Mouse (Mus musculus) heart, embryonic 15.5 days (tissue): ENCODE measurements around the gene Apela. TPM values are rescaled to one million over a fixed set of nuclear protein-coding genes. Genes with fewer than 3 reads are reported as not detected.

Experiments
- ATAC-seq: fragments of 200-750 bp; cut with Nextera tagmentation; replicated peaks from 2 replicates; pipeline ENCODE4 v1.8.0; 2017; ENCODE audit warnings: low read depth, moderate TSS enrichment; ENCODE audit not compliant: insufficient number of reproducible peaks, insufficient read depth, low FRiP score
- H3K27ac ChIP-seq: fragments of 300-500 bp; sonication (generic); 2 replicates; pipeline ENCODE4 v1.5.1; 2015; ENCODE audit warnings: mild to moderate bottlenecking, inconsistent platforms
- H3K27me3 ChIP-seq: fragments of 300-500 bp; sonication (generic); 2 replicates; pipeline ENCODE4 v1.6.1; 2015; ENCODE audit warnings: inconsistent platforms
- H3K36me3 ChIP-seq: fragments of 300-500 bp; sonication (generic); 2 replicates; pipeline ENCODE4 v1.6.1; 2015; ENCODE audit warnings: mild to moderate bottlenecking, inconsistent platforms
- H3K4me1 ChIP-seq: fragments of 300-500 bp; sonication (generic); replicated peaks from 2 replicates; pipeline ENCODE4 v1.6.1; 2015; ENCODE audit warnings: inconsistent platforms
- H3K4me2 ChIP-seq: fragments of 300-500 bp; sonication (generic); 2 replicates; pipeline ENCODE4 v1.6.1; 2015; ENCODE audit warnings: inconsistent platforms, mild to moderate bottlenecking, moderate library complexity
- H3K4me3 ChIP-seq: fragments of 300-500 bp; sonication (generic); 2 replicates; pipeline ENCODE4 v1.5.1; 2015; ENCODE audit warnings: mild to moderate bottlenecking, inconsistent platforms
- H3K9ac ChIP-seq: fragments of 300-500 bp; sonication (generic); 2 replicates; pipeline ENCODE4 v1.6.1; 2015; ENCODE audit warnings: mild to moderate bottlenecking, inconsistent platforms
- H3K9me3 ChIP-seq: fragments of 300-500 bp; sonication (generic); replicated peaks from 2 replicates; pipeline ENCODE4 v1.6.1; 2016; ENCODE audit warnings: inconsistent platforms
- whole genome bisulfite sequencing: fragments of 180-500 bp; shearing (Covaris S2); methylation state at CpG from one replicate; pipeline ENCODE4 v1.1.7; 2015; ENCODE audit warnings: mixed read lengths; 5-methylcytosine and 5-hydroxymethylcytosine counted together
- polyA plus RNA-seq: library from polyadenylated mRNA; unstranded; fragments of >200 nt; fragmentation: Nextera tagmentation; extraction: Ambion mirVana; gene quantifications from 2 replicates; pipeline ENCODE4 v1.2.1, GENCODE M21; 2015

Gene Apela
- polyA plus RNA-seq, 1 experiment from 2014 or later, result 4.5 TPM

DNA sequence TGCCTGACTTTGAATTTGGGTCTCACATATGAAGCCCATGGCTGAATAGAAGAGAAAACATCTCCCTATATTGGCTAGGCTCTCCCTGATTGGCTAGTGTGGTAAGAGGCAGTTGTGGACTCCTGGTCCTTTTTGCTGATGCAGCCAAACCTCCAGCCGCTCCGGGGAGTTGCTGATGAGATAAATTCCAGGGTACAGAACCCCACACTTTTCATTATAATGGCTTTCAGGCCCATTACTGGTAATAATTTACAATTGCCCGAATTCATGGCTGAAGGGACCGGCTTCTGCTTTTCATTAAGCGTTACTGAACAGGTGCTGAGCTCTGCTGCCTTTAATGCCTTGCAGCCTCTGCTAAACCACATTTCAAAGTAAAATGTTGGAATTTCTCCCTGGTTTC is 16.8 kb upstream of the Apela start:
- Histone ChIP-seq H3K4me1 (no peaks in the 10 kb centered on the region), H3K27me3 (no peaks in the 10 kb centered on the region), H3K4me2 (no peak overlapping the region), H3K9ac (no peak overlapping the region), H3K27ac (no peak overlapping the region), H3K36me3 (no peaks in the 10 kb centered on the region), H3K9me3 (no peaks in the 10 kb centered on the region), H3K4me3 (no peak overlapping the region)
- WGBS, result 68% methylated on average over 5 of the region's 5 CpGs
- ATAC-seq, result no peak

DNA sequence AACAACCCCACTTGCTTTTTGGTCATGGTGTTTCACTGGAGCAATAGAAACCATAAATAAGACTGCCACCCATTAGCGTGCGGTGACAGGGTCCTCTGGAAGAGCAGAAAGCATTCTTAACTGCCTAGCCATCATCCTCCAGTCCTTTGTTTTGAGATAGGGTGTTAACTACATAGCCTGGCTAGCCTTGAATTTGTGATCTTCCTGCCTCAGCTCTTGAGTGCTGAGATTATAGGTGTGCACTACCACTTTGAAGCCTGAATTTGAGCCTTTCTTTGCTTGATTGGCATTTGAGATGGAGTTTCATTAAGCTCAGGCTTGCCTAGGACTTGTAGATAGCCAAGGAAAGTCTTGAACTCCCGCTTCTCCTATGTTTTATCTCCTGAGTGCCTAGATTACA is 16.4 kb upstream of the Apela start:
- Histone ChIP-seq H3K9ac (no peak overlapping the region), H3K4me3 (no peak overlapping the region), H3K9me3 (no peaks in the 10 kb centered on the region), H3K4me1 (no peaks in the 10 kb centered on the region), H3K36me3 (no peaks in the 10 kb centered on the region), H3K27ac (no peak overlapping the region), H3K4me2 (no peak overlapping the region), H3K27me3 (no peaks in the 10 kb centered on the region)
- no peak for ATAC-seq
- WGBS, result 78% methylated on average over 3 of the region's 3 CpGs

DNA sequence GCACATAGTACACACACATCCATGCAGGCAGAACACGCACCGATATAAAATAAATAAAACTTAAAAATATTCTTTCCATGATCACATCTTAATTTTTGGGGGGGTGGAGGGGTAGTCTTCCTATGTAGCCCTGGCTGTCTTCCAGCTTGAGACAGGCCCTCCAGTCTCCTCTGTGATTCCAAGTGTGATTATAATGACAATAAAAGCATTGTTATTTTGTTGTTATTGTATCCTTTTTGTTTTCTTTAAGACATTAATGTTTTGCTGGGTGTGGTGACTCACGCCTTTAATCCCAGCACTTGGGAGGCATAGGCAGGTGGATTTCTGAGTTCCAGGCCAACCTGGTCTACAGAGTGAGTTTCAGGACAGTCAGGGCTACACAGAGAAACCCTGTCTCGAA is 10.7 kb upstream of the Apela start:
- WGBS, result 83% methylated on average over 4 of the region's 4 CpGs
- no peak overlapping the region for H3K27ac ChIP-seq

DNA sequence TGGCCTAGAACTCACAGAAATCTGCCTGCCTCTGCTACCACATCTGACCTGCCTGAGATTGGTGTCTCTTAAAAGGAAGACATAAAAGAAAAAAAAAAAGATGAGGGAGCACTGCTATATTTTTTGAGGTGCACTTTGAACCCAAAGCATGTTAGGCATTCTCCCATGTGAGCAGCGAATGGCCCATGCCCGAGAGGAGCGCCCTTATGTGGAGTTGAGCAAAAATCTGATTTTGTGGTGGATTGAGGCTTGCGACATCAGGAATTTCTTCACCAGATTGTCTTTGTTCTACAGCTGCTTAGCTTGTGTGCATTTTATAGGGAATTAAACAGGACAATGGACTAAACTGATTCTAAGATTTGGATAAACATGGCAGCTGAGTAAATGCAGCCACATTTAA is 10.1 kb upstream of the Apela start:
- Histone ChIP-seq H3K27me3 (no peaks in the 10 kb centered on the region), H3K9me3 (no peaks in the 10 kb centered on the region), H3K4me2 (no peak overlapping the region), H3K4me1 (no peaks in the 10 kb centered on the region), H3K36me3 (no peaks in the 10 kb centered on the region), H3K4me3 (no peak overlapping the region), H3K27ac (no peak overlapping the region), H3K9ac (no peak overlapping the region)
- WGBS, result 91% methylated on average over 4 of the region's 4 CpGs
- no peak for ATAC-seq

More for the DNA sequence above, 10.7 kb upstream of the Apela start:
- H3K9ac ChIP-seq, result no peak overlapping the region
- H3K9me3 ChIP-seq, result no peaks in the 10 kb centered on the region
- H3K4me1 ChIP-seq, result no peaks in the 10 kb centered on the region
- H3K27me3 ChIP-seq, result no peaks in the 10 kb centered on the region
- H3K36me3 ChIP-seq, result no peaks in the 10 kb centered on the region
- H3K4me2 ChIP-seq, result no peak overlapping the region
- ATAC-seq, result no peak
- no peak overlapping the region for H3K4me3 ChIP-seq

DNA sequence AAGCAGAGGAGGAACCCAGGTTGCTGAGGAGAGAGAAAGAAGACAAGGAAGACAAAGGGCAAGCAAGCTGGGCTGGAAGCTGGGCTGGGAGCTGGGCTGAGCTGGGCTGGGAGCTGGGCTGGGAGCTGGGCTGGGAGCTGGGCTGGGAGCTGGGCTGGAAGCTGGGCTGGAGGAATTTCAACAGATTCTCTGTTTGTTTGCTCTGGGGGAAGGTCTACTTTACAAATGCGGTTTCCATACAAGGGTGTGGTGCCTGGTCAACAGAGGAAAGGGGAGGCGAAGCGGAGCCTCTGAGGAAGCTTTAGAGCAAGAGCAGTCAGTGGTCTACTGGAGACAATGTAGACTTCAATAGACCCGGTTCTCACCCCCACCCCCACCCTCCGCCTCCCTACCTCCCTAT is 9.4 kb upstream of the Apela start:
- no peaks in the 10 kb centered on the region for H3K27me3 ChIP-seq
- no peak overlapping the region for H3K27ac ChIP-seq
- no peak overlapping the region for H3K9ac ChIP-seq
- ATAC-seq, result no peak
- WGBS, result 51% methylated on average over 5 of the region's 5 CpGs
- H3K9me3 ChIP-seq, result no peaks in the 10 kb centered on the region
- H3K36me3 ChIP-seq, result no peaks in the 10 kb centered on the region
- no peak overlapping the region for H3K4me3 ChIP-seq
- H3K4me1 ChIP-seq, result no peaks in the 10 kb centered on the region
- H3K4me2 ChIP-seq, result no peak overlapping the region

DNA sequence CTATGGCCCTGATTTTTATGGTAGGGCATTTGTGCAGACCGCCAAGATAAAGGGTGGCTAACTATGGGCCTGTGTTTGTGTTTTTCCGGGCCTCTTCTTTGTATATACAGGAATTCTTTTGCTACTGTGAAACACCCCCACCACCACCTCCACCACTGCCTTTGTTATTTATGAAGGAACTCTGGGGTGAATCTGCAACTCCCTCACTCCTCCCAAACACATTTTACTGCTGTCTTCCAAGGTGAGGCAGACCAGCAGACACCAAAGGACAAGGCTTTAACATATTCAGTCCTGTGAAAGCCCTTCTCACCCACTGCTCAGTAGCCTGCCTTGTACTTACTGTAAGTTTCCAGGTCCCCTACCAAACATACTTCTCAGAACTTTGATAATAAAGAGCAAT is 3.0 kb downstream of the Apela start:
- Histone ChIP-seq H3K4me2 (no peak overlapping the region), H3K9me3 (no peaks in the 10 kb centered on the region), H3K4me1 (peaks cover 2% of the 10 kb centered on the region), H3K9ac (no peak overlapping the region), H3K36me3 (no peaks in the 10 kb centered on the region), H3K27me3 (no peaks in the 10 kb centered on the region), H3K4me3 (no peak overlapping the region), H3K27ac (no peak overlapping the region)
- 54% methylated on average over 2 of the region's 2 CpGs for WGBS
- no peak for ATAC-seq

DNA sequence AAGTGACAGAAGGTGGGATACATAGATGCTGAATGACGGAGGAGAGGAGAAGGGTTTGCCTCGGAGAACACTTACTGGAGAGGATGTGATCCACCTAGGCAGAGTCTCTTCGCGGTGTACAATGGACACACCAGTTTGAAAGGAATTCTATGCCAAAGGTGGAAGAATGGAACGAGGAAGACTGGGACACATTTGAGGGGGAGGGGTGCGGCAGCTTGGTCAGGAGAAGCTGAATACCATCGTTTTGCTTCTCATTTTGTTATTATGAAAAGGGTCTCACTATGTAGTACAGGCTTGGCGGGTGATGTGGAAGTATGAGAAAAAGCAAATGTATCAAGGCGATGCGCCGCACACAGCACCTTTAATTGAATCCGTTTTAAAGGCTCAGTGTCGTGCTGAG is 4.1 kb downstream of the Apela start:
- Histone ChIP-seq H3K36me3 (no peaks in the 10 kb centered on the region), H3K4me3 (no peak overlapping the region), H3K9me3 (no peaks in the 10 kb centered on the region), H3K27me3 (no peaks in the 10 kb centered on the region), H3K27ac (no peak overlapping the region), H3K9ac (no peak overlapping the region), H3K4me1 (peaks cover 2% of the 10 kb centered on the region), H3K4me2 (no peak overlapping the region)
- ATAC-seq, result no peak
- WGBS, result 83% methylated on average over 13 of the region's 13 CpGs

DNA sequence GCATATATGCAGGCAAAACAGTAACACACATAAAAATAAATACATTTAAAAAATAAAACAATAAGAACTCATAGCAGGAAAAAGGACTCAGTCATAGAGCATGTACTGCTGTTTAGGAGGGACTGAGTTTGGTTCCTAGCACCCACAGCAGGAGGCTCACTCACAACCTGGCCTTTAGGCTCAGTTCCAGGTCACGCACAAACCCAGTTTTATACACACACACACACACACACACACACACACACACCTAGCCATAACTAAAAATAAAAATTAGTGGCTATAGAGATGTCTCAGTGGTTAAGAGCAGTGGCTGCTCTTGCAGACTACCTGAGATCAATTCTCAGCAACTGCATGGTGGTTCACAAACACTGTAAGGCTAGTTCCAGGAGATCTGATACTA is 5.0 kb downstream of the Apela start:
- WGBS, result 94% methylated on average over 1 of the region's 1 CpGs
- Histone ChIP-seq H3K4me1 (peaks cover 2% of the 10 kb centered on the region; the same call in 1 of the 2 replicates), H3K36me3 (no peaks in the 10 kb centered on the region)

DNA sequence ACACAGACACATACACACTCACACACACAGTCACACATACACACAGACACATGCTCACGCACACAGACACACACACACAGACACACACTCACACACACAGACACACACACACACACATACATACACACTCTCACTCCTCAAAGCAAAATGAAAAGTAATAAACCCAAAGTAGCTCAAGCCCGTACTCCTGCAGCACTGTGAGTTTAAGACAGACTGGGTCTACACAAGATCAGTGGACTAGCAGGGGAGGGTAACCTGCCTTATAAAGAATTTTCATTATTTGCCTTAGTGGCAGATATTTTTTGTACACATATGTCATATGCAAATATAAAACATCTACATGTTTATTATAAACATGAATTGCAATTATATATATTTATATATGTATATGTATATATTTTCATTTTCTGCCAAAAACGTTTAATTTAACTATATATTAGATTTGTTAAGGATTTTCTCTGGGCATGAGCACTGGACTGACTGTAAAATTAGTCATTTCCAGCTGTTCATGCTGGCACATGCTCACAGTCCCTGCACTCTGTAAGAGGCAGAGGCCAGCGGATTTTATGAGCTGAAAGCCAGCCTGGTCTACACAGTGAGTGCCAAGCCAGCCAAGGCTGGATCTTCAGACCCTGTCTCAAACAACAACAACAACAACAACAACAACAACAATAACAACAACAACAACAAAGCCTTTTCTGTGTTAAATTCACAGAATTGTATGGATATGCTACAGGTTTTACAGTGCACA is 6.2 kb downstream of the Apela start:
- no peak for ATAC-seq
- no peak overlapping the region for H3K9ac ChIP-seq
- no peak overlapping the region for H3K4me3 ChIP-seq
- peaks cover 2% of the 10 kb centered on the region; the same call in 1 of the 2 replicates for H3K4me1 ChIP-seq
- no peak overlapping the region for H3K27ac ChIP-seq
- no peaks in the 10 kb centered on the region for H3K27me3 ChIP-seq
- 70% methylated on average over 4 of the region's 4 CpGs for WGBS
- H3K36me3 ChIP-seq, result no peaks in the 10 kb centered on the region
- no peaks in the 10 kb centered on the region for H3K9me3 ChIP-seq
- H3K4me2 ChIP-seq, result no peak overlapping the region

More for the DNA sequence above, 5.0 kb downstream of the Apela start:
- ATAC-seq, result no peak
- Histone ChIP-seq H3K27me3 (no peaks in the 10 kb centered on the region), H3K9ac (no peak overlapping the region), H3K4me2 (no peak overlapping the region), H3K4me3 (no peak overlapping the region), H3K27ac (no peak overlapping the region), H3K9me3 (no peaks in the 10 kb centered on the region)

DNA sequence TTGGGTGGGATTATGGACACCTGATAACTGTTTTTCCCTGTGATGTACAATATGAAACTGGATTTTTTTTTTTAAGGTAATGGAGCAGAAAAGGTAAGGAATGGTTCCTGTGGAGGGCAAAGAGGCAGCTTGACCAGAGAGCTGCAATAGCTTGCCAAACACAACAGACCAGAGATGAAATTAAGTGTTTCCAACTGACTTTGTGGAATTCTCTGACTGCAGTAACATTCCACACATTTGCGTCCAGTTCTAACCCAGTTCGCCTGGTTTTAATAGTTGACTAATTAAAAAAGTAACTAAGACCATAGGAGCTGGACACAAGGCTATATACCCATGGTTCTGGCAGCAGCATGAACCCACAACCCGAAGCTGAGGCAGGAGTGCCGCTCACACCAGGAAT is 7.4 kb downstream of the Apela start:
- H3K4me2 ChIP-seq, result no peak overlapping the region
- no peak overlapping the region for H3K4me3 ChIP-seq
- H3K9me3 ChIP-seq, result no peaks in the 10 kb centered on the region
- H3K27me3 ChIP-seq, result no peaks in the 10 kb centered on the region
- H3K27ac ChIP-seq, result no peak overlapping the region
- H3K9ac ChIP-seq, result no peak overlapping the region
- 81% methylated on average over 4 of the region's 4 CpGs for WGBS
- ATAC-seq, result no peak
- no peaks in the 10 kb centered on the region for H3K36me3 ChIP-seq
- H3K4me1 ChIP-seq, result no peaks in the 10 kb centered on the region

DNA sequence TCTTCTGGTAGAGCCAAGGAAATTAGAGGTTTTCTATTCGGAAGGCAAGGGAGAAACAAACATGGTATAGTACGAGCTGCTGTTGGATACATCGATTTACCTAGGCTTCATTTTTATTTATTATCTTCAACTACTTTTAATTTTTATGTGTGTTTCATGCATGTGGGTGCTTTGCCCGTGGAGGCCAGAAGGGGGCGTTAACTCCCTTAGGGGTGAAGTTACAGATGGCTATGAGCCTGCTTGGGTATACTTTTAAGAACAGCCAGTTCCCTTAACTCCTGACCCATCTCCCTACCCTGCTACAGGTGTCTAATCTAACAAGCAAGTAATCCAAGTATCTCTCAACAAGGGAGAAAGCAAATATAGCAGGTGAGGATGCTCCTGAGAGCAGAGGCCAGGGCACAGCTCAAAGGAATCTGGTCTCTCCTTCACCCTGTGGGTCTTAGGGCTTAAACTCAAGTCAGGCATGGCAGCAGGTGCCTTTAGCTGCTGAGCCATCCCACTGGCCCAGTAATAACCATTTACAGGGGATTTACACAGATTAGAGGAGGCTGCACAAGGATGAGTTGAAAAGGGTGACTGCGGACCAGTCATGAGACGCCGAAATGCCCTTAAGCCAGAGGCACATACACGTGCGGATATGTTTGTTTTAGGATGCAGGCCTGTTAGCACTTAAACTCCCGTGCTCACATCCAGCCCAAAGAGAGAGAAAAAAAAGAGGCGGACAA is 8.0 kb downstream of the Apela start:
- H3K27me3 ChIP-seq, result no peaks in the 10 kb centered on the region
- no peaks in the 10 kb centered on the region for H3K4me1 ChIP-seq
- no peak overlapping the region for H3K4me2 ChIP-seq
- ATAC-seq, result no peak
- H3K9ac ChIP-seq, result no peak overlapping the region
- H3K9me3 ChIP-seq, result no peaks in the 10 kb centered on the region
- 79% methylated on average over 12 of the region's 12 CpGs for WGBS
- no peaks in the 10 kb centered on the region for H3K36me3 ChIP-seq
- H3K27ac ChIP-seq, result no peak overlapping the region
- H3K4me3 ChIP-seq, result no peak overlapping the region

DNA sequence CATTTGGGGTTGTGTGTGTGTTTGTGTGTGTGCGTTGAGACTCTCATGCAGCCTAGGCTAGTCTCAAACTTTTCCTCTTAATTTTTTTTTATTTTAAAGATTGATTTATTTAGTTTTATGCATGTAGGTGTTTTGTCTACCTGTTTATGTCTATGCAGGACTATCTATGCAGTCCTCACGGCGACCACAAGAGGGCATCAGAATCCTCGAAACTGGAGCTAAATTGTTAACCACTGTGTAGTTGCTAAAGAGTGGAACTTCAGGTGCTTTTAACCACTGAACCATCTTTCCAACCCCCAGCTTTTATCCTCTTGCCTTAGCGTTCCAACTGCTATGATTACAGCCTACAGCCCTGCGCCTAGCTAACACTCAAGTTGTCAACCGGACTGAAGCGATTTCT is 14.7 kb downstream of the Apela start:
- Histone ChIP-seq H3K9me3 (no peaks in the 10 kb centered on the region), H3K36me3 (no peaks in the 10 kb centered on the region), H3K4me3 (no peak overlapping the region), H3K4me2 (no peak overlapping the region), H3K27ac (no peak overlapping the region), H3K9ac (no peak overlapping the region), H3K27me3 (no peaks in the 10 kb centered on the region), H3K4me1 (no peaks in the 10 kb centered on the region)
- no peak for ATAC-seq
- 45% methylated on average over 8 of the region's 8 CpGs for WGBS
